Mouse (Mus musculus): ENCODE measurements around the gene Mia2.
A peak's percentile ranks its signal among the peaks of the same experiment; 100 is the strongest.
"Not testable (repeated sequence)": the region's sequence is repeated elsewhere in the genome, so short reads cannot be mapped to it uniquely, and the experiment has no call there.

Gene Mia2

DNA sequence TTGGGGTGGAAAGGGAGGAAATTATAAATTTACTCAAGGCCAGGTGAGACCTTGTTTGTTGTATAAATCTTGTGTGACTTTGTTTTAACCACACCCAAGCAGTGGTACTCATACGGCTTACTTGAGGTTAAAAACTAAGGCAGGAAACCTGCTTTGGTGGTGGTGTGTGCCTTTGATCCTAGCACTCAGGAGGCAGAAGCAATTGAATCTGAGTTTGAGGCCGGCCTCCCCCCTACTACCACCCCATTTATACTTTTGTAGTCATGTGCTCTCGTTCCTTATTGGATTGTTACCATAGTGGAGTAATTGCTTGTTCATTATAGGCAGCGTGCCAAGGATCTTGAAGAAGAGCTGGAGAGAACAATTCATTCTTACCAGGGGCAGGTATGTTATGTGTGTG is 74.3 kb downstream of the Mia2 start:
- no peak for DNase-seq

DNA sequence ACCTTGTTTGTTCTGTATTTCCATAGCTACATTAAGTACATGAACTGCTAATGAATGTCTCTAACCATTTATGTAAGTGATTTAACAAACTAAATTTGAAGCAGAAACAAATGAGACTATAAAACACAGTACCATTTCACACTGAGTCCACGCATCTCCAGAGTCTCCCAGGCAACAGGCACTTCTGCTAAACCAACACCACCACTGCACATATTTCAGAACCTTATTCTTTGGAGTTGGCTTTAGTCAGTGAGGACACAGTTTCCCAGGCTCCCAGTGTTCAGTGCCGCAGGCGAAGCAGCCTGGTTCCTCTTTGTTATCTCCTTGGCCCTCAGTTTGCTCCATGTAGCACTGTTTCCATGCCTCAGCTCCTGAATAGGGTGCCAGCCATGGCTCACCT is 82.2 kb downstream of the Mia2 start:
- DNase-seq = no peak

DNA sequence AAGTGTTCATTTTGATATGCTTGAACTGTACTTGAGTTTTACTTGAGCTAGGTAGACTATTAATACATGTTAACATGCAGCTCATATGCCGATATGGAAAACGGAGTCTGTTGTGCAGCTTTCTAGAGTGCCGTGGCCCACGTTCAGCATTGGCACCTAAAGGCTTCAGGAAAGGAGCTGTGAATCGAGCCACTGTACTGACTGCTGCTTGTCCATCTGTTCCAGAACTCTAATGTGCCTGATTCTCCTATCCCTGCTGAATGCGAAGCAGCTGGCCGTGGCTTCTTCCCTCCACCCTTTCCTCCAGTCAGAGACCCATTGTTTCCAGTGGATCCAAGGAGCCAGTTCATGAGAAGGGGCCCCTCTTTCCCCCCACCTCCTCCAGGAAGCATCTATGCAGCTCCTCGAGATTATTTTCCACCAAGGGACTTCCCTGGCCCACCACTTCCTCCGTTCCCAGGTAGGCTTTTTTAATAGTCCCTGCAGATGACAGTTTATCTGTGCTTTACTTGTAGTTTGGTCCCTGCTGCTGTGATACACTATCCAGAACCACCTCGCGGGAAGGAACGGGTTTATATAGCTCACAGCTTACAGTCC is 92.6 kb downstream of the Mia2 start:
- DNase-seq = no peak

DNA sequence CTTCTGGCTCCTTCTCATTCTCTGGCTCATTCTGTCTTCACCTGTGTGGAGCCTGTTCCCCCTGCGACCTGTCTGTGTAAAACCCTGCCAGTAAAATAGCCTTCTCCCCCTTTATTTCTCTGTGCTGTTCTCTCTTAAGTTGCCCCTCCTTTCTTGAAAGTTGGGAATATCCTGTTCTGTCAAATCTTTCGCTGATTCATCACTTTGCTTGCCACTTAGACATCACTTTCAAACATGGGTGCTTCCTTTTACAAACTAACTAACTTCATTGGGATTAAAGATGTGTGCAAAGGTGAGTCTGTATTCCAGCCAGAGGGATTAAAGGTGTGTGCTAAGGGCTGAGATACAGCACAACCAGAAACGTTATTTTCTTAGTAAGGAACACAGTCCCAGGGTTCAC is 98.0 kb downstream of the Mia2 start:
- no peak for DNase-seq

DNA sequence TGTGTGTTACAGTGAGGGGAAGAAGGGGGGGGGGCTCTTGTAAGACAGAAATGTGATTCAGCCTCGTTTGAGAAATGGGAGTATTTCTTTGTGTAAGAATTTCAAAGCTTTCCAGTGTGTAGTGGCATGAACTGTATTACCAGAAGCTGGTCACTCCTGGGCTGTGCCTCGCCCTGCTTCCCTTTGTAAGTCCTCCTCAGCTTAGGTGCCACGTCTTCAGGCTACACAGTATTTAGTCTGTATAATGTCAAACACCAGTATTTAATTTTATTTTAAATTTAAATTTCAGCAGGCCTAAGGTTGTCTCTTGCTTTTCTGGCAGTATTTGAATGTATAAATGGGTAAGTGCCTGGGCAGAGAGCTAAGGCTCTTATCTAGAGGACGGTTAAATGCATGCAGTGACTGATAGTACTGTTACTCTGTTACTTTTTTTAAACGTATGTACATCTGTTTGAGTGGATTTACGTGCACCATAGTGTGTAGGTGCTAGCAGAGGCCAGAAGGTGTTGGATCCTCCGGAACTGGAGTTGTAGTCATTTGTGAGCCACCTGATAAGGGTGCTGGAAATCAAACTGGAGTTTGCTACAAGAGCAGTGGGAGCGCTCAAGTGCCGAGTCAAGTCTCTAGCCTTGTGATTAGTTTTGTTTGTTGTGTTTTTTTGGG is 98.9 kb downstream of the Mia2 start:
- DNase-seq = no peak

DNA sequence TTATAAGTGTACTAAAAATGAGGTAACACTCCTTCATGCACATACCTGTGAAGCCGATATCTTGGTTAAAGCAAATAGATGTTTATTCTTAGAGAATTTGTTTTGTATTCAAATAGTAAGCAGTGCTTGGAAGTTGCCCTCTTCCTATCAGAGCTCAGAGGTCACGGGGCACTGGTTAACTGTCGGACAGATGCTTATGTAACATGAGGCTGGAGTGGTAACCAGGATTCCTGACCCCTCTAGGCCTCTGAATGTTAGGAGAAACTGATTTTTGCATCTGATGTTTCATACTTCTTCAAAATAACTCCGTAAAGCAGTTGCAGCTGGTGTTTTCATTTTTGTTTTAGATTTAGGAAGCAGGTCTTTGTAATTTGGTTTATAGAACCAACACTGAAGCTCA is 99.5 kb downstream of the Mia2 start:
- no peak for DNase-seq

DNA sequence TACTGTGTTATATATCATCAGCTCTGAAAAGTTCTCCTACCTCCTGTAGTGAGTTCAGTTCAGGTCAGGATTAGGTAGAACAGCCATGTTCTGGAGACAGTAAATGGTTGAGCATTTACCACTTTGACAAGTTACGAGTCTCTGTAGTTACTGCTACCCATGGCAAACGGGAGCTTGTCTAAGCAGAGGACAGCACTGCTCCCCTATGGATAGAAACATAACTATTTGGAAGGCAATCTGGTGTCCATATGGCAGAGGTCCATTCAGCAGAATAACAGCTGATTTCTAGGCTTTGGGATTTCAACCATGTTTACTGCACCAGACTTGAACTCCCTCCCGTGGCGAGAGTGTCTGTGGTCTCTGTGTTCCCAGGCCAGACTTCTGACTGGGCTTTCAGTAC is 100.3 kb downstream of the Mia2 start:
- DNase-seq = no peak

DNA sequence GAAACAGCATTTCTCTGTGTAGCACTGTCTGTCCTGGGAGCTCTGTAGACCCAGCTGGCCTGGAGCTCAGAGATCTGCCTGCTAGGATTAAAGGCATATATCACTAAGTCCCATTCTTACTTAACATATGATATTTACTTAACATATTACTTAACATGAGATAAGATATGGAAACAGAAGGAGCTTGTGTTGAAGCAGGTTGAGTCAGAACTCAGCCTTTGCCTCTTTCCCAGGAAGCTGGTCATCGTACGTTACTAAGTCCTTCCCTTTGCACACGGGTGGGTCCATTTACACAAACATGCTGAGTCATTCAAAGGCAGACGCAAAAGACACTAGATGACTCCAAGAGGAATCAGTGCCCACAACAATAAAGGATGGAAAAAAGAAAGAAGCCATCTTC is 103.2 kb downstream of the Mia2 start:
- DNase-seq = no peak

DNA sequence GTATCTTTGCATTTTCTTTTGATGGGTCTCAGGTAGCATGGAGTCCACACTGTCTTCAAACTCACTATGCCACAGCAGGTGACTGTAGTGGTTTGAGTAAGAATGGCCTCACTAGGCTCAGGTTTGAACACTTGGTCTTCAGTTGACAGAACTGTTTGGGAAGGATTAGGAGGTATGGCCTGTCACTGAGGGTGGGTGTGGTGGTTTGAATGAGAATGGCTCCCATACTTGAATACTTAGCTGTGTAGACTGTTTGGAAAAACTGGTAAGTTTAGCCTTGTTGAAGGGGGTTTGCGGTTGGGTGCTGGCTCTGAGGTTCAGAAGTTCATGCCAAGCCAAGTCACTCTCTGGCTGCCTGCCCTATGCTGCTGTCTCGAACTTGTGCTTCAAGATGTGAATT is 103.8 kb downstream of the Mia2 start:
- DNase-seq = no peak

DNA sequence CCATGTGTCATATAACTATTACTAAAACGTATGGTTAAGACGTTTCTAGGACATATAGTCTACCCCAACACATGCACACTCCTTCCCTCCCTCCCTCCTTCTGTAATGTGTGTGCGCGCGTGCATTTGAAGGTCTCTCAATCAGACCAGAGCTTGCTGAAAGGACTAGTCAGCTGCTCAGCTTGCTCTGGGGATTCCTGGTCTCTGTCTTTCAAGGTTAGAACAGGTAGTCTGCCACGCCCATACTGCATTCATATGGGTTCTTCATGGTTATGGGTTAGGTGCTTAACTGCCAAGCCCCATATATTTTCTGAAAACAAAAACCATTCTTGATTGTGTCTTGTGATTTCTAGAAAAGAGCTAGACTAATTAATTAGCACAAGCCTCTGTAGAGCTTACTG is 110.0 kb downstream of the Mia2 start:
- no peak for DNase-seq

DNA sequence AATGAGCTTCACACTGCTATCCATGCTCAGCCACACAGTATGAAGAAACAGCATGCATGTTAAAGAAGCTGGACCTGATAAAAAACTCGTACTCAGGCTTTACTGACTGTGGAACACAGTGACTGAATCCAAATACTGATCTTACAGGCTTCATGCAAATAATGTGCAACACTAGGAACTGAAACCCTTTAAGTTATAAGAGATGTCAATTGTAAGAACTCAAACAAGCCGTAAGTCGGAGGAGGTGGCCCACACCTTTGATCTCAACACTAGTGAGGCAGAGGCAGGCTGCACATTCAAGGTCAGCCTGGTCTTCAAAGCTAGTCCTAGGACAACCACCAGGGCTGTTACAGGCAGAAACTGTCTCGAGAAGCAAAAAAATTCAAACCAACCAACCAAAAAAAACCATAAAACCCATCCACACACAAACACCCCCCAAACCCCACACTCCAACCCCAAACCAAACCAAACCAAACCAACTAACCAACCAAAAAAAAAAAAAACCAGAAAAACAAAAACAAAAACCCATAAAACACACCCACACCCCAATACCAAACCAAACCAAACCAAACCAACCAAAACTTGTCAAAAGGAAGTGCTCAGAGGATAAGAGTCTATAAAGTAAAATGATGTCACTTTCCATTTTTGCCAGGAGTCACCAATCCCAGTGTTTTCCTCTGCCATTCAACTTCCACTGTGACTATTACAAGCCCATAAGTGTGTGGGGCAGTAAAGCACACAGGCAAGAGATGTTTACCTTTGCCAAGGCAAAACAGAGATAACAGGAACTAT is 110.8 kb downstream of the Mia2 start:
- no peak for DNase-seq

DNA sequence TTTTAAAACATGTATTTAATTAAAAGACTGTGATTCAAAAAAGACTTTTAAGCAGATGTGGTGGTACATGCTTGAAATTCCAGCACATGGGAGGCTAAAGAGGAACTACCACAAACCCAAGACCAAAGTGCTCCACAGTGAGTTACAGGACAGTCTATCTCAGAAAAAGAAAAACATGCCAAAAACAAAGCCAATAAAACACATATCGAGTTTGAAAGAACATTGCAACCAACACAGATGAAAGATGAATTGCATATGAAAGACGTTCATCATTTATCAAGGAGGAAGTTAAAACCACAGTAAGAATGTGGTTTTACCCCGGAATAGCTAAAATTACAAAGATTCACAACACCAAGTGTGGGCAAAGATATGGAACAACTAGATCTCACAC is 111.4 kb downstream of the Mia2 start:
- no peak for DNase-seq

DNA sequence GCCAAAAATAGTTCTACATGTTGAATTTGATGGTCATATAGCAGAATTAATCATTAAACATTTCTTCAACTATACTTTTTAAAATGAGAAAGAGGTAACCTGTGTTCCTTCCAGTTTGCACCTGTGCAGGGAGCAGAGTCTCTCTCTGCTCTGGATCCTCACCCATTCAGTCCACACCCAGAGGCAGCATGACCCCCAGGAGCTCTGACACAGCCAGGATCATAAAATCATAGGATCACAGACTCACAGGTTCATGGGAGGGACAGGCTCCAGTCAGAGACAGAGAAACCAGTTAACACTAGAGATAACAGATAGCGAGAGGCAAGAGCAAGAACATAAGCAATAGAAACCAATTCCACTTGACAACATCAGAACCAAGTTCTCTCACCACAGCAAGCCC is 112.2 kb downstream of the Mia2 start:
- no peak for DNase-seq

DNA sequence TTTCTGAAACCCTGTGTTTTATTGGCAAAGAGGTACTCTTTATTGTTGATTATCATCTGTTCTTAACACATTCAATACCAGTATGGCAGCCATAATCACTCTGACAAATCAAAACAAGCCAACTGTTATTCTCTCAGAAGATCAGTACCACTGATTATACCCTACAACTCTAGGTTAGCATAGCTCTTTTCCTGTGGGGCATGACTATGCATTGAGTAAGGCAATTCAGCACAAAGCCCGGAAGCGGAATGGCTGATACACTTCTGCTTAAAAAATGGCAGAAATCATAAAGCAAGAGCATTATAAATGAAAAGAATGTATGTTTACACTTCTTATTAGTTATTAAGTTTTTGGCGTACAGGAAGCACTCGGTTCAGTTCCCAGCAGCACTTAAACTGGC is 120.6 kb downstream of the Mia2 start:
- DNase-seq = no peak

DNA sequence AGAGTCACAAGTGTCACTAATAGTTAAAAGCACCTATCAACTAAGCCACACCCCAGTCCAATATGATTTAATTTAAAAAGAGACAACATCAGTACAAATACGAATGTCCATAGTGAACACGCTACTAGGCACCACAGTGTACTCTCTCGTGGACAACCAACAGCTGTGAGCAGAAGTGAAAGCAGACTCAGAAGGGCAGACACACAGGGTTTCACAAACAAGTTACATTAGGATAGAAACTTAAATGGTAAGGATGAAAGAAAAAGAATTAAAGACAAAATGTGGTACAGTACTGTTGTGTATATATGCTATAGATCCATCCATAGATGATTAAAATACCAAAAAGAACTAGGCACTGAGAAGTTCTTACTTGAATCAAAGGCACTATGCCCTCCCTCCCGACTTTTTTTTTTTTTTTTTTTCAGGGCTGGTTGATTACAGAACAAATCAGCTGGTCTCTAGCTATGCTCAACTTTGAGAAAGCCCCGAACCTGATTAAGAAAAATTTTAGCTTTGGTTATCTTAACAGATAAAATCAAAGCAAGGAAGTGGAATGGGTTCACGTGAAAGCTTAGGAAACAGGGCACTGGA is 121.2 kb downstream of the Mia2 start:
- DNase-seq = no peak

DNA sequence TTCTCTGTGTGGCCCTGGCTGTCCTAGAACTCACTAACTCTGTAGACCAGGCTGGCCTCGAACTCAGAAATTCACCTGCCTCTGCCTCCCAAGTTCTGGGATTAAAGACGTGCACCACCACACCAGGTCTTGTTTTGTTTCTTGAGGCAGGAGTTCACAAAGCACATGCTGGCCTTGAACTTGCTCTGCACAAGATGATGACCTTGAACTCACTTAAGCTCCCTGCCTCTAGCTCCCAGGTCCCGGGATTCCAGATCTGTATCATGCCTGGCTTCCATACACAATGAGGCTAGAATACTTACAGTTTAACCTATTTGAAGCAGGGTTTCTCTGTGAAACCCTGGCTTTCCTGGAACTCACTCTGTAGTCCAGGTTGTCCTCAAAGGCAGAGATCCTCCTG is 121.7 kb downstream of the Mia2 start:
- no peak for DNase-seq

DNA sequence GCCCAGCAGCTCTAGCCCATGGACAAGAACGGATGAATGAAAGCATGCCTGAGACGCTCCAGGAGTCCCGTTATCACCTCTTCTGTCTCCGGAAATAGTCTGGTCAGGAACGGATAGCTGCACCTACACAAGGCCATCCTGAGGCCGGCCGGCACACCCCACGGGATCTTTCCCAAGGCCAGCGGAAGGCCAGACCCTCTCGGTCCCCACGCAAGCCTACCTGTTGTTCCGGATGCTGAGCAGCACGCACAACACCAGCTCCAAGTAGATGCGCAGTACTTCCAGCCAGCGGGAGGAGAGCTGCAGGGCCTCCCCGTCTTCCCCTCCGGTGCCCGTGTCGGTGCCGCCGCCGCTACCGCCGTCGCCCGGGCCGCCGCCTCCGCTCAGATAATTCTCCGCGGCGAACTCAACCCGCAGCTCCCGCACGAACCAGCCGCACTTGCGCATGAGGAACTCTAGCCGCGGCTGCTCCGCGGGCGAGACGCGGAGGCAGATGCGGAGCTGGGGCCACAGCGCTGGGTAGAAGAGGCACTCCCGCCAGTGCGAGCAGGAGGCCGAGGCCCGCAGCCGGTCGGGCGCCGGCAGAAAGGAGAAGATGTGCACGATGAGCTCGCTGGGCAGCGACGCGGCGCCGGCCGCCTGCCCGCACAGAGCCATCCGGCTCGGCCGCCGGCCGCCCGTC is 123.2 kb downstream of the Mia2 start:
- peak in 1 of 2 experiments; percentile 46 for DNase-seq

DNA sequence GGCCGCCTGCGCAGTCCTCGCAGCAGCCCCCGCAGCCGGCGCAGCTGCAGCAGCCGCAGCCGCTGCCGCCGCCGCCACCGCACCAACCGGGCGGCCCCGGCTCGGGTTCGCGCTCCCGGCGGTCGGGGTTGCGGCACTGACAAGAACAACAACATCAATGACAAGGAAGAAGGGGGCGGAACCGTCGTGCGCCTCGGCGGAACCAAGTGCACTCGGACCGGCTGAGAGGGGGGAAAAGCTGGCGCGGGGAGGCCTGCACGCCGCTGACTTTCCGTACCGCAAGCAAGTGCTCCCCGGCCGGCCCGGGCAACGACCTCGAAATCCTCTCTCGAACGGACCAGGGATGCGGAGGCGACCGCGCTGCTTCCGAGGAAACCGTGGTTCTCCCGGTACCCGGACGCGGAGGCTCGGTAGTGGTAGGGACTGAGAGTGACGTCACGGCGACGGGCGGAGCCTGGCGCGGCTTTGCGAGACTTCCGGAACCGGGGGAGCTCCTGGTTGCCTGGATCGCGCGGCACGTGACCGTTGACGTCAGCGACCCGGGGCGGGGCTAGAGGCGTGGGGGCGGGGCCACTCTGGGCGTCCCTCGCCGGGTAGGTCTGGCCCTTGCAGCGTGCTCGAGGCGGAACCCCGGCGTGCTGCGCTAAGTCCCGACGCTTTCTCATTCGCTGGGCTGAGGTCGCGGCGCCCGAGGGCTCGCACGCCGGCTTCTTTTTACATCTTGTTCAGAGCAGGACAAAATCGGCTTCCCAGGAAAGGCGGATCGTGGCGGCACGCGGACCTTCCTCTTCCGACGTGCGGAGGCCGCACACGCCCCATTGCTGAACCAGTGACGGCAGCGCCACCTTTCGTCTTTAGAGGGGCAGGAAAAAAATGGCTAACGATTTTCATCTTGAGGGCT is 124.0 kb downstream of the Mia2 start, which contains the start of gene Fbxo33:
Gene Fbxo33 (minus strand): TSS at position 401 of the 901 bp plus-strand sequence.
- peak; percentile 97 for DNase-seq

DNA sequence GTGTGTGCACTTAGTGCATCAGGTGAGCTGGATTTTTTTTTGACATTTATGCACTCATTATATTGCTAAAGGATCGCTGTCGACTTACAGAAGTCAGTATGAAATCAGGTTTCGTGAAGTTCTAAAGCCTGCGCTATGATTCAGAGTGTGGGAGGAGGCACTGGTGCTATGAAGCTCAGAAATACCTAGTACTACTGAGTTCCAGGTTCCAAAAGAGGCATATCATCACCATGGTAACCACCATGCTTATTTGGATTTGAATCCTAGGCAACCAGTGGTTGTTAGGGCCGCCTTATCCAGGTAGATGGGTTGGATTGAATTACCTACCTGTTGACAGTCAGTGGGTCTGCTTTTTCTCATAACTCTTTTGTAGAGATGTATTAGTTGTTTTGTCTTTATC is 132.8 kb downstream of the Mia2 start:
- no peak for DNase-seq

DNA sequence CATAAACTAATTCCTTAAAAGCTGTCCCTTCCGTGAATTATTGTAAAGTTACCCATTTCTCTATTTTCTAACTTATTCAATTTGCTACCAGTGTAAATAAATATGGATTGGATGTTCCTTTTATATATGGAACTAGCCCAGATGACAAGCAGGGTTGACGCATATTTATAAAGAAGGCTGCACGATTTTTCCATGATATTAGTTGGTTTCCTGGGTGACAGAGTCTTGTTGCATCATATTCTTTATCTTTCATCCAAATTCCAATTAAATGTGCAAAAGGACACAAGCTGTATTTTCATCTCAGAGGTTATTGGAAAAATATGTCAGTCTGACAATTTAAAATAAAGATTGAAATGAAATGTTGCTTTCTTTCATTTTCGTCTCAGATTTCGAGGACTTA is 142.8 kb downstream of the Mia2 start:
- no peak for DNase-seq

DNA sequence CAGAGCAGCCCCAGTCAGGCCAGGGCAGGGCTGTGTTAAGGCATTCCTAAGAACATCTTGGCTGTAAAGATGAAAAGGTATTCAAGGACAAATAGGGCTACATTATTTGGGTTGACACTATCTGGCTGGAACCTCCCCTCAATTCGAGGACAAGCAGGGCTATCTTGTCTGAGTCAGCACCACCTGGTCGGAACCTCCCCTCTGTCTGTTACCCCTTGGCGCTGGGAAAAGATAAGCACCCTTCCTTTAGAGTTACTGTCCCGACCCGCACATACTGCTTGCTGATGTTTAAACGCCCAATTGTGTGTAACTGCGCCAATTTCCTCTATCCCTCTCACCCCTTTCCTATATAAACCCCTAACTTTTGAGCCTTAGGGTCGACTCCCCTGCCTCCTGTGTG is 145.4 kb downstream of the Mia2 start:
- DNase-seq = not testable (repeated sequence)
